Mouse (Mus musculus): ENCODE measurements around the gene Ap3b1.

The Ap3b1 gene

GRCm38 (mm10) chr13:94513898-94514297, 155.1 kb downstream of the Ap3b1 start:
- in situ Hi-C loops (cut with MboI; ENCODE audit: low pct_unique_long_range_greater_than_20kb in 1 of 2, low sequenced_read_pairs in 2 of 2, unreplicated experiment in 1 of 2) = no loop called here

DNA sequence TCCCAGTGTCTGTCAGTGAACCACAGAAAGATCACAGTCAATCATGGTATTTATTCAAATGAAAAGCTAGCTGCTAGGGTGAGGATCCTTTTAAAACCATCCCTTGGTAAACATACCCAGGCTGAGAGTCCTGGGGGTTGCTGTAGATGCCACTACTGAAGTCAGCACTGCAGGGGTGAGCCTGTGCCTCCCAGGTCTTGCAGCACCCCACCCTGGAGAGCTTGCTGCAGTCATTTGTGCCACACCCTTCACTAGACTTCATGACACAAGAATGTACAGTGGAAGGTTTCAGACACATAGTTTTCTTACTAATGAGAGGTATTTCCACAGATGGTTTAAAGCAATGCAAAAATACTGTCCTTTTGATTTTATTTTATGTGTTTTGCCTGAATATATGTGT, 156.2 kb downstream of the Ap3b1 start:
- in situ Hi-C loops (cut with MboI; ENCODE audit: low pct_unique_long_range_greater_than_20kb in 1 of 2, low sequenced_read_pairs in 2 of 2, unreplicated experiment in 1 of 2) = no loop called here

GRCm38 (mm10) chr13:94516532-94516931, 157.8 kb downstream of the Ap3b1 start:
- in situ Hi-C loops (cut with MboI; ENCODE audit: low pct_unique_long_range_greater_than_20kb in 1 of 2, low sequenced_read_pairs in 2 of 2, unreplicated experiment in 1 of 2) = no loop called here

DNA sequence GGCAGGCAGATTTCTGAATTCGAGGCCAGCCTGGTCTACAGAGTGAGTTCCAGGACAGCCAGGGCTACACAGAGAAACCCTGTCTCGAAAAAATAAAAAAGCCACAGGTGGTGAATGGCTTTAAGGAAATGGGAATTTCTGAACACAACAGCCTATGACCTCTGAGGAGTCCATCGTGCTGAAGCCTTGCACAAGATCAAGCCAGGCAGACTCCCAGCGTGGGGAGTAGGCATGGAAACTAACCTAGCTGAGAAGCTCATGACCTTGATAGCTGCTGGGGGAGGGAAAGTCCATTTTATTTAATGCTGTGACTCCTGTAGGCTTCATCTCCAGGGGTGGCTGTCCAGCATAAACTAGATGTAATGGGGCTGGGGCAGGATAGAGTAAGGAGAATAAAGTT, 159.4 kb downstream of the Ap3b1 start:
- in situ Hi-C loops (cut with MboI; ENCODE audit: low pct_unique_long_range_greater_than_20kb in 1 of 2, low sequenced_read_pairs in 2 of 2, unreplicated experiment in 1 of 2) = no loop called here

GRCm38 (mm10) chr13:94519276-94519675, 160.5 kb downstream of the Ap3b1 start:
- in situ Hi-C loops (cut with MboI; ENCODE audit: low pct_unique_long_range_greater_than_20kb in 1 of 2, low sequenced_read_pairs in 2 of 2, unreplicated experiment in 1 of 2) = no loop called here

DNA sequence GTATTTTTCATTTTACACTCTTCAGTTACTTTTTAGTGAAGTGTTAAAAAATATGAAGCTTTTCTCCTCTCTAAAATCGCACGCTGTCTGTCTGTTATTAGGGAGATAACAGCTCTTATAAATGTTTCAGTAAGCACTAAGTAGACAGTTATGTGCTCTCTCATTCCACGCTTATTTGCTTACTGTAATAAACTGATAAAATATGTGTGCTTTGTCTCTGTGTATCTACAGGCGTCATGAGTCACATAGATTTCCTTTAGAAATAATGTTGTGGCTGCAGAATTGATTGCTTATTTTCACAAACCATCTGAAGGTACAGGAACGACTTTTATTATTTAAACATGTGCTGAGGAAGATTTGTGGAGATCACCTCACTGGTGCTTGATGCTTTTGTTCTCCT, 164.5 kb downstream of the Ap3b1 start:
- in situ Hi-C loops (cut with MboI; ENCODE audit: low pct_unique_long_range_greater_than_20kb in 1 of 2, low sequenced_read_pairs in 2 of 2, unreplicated experiment in 1 of 2) = no loop called here

- in situ Hi-C loops (cut with MboI; ENCODE audit: low pct_unique_long_range_greater_than_20kb in 1 of 2, low sequenced_read_pairs in 2 of 2, unreplicated experiment in 1 of 2) = no loop called here
Observed at GRCm38 (mm10) chr13:94524669-94525238, 166.0 kb downstream of the Ap3b1 start.

DNA sequence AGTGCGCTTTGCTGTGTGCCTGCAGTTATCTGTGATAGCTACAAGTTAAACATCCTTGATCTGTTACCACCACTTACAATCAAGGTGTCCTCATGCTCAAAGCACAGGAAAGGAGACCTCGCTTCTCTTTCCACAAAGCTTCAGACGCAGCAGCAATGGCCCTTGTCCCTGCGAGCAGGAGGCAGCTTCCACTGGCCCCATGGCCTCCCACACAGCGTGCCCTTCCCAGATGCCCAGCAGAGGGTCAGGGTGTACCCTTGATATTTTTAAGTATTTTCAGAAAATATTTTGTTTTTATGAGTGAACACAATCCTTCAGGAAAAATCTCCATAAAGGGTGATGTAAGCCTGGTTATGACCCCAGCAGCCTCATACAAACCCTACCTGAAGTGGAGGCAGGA, 170.4 kb downstream of the Ap3b1 start:
- in situ Hi-C loops (cut with MboI; ENCODE audit: low pct_unique_long_range_greater_than_20kb in 1 of 2, low sequenced_read_pairs in 2 of 2, unreplicated experiment in 1 of 2) = no loop called here

DNA sequence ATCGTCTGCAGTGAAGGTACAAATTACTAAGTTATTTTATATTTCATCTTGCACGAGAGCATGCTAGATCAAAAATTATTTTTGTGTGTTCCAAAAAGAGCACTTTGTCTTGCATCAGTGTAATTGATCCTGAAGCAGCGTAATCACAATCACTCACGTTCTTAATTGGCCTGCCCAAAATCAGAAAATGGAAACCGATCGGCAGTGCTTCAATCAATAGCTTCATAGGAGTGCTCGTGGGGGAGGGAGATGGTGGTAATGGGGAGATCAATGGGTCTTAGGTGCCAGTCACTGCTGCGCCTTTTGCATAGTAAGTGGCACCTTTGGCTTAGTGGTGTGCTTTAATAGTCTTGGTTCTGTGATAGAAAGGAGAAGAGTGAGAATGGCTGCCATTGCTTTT, 174.8 kb downstream of the Ap3b1 start:
- in situ Hi-C loops (cut with MboI; ENCODE audit: low pct_unique_long_range_greater_than_20kb in 1 of 2, low sequenced_read_pairs in 2 of 2, unreplicated experiment in 1 of 2) = no loop called here

DNA sequence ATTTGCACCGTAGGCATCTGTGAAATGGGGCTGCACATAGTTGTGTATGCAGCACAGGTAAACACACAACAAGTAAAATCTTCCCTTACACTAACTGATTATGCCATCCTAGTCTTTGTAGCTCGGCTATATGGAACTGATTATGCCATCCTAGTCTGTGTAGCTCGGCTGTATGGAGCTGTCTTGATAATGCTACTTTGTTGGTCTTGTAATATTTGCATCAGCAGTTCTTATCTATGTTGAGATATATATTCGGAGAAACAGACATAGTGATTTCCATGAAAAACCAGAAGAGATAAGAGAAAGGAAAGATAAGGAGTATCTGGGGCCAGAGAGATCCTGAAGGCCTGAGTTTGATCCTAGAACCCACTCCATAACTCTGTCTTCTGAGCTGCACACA, 178.6 kb downstream of the Ap3b1 start:
- in situ Hi-C loops (cut with MboI; ENCODE audit: low pct_unique_long_range_greater_than_20kb in 1 of 2, low sequenced_read_pairs in 2 of 2, unreplicated experiment in 1 of 2) = no loop called here

DNA sequence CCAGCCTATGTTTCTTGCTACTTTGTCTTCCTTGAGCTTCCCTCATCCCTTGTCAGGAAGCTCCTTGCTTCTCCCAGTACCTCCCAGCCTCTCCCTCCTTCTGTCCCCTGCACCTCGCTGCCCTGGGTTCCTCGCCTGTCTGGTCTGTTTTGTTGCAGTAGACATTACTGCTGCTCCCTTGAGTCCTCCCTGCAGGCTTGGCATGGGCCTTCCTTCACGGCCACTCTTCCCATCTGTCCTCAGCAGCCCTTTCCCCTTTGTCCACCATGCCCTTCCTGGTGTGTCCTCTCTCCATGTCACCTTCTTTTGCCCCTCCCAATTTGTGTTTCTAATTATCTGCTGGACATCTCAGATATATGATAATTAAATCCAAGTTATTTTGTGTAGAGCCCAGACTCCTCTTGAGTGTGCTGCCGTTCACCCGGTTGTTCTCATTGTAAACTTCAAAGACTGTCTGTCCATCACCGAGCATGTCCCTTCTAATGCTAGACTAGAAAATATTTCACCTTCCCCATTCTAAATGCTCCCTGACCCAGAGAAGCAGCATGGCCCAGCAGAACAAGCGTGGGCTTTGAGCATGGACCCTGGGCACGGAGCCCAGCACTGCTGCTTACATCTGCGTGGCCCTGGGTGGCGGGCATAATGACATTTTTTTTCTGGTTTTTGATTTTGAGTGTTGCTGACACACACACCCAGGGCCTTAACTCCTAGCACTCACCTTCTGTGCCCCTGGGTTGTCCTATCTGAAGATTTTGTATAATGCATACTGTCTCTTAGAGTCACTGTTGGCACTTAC, 181.3 kb downstream of the Ap3b1 start:
- in situ Hi-C loops (cut with MboI; ENCODE audit: low pct_unique_long_range_greater_than_20kb in 1 of 2, low sequenced_read_pairs in 2 of 2, unreplicated experiment in 1 of 2) = no loop called here

- in situ Hi-C loops (cut with MboI; ENCODE audit: low pct_unique_long_range_greater_than_20kb in 1 of 2, low sequenced_read_pairs in 2 of 2, unreplicated experiment in 1 of 2) = no loop called here
Observed at GRCm38 (mm10) chr13:94542061-94542460, 183.3 kb downstream of the Ap3b1 start.

DNA sequence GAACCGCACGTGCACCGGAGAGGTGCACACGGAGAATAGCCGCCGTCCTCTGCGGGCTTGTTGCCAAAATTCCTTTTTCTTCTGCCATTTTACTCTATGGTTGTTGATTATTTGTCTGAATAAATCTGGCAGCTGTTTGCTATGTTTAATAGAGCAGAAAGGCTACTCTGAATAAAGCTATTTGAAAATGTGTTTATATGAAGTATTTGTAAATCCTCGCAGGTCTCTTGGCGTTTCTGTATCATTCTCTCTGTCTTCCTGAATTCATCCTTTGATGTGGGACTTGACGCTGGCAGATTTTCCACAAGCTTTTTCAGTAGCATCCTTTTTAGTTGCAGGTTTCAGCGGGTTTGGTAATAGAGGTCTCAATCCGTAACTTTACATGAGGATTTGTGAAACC, 185.5 kb downstream of the Ap3b1 start:
- in situ Hi-C loops (cut with MboI; ENCODE audit: low pct_unique_long_range_greater_than_20kb in 1 of 2, low sequenced_read_pairs in 2 of 2, unreplicated experiment in 1 of 2) = no loop called here

DNA sequence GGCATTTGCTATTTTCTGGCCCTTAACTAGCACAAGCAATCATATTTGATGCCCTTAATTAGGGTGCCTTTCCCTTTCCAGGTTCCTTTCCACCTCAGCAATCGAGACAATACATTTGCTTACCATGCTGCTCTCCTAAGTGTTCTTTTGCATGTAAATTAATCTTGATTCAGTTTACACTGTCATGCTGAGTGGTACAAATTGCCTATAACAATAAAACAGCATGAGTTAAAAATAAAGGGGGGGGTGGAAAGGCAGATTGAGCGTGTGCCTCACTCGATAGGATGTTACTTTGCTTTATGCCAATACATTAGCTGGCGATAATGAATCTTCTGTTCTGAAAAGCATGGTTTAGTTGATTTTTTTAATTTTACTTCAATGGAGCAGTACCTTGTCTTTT, 187.0 kb downstream of the Ap3b1 start:
- in situ Hi-C loops (cut with MboI; ENCODE audit: low pct_unique_long_range_greater_than_20kb in 1 of 2, low sequenced_read_pairs in 2 of 2, unreplicated experiment in 1 of 2) = no loop called here

DNA sequence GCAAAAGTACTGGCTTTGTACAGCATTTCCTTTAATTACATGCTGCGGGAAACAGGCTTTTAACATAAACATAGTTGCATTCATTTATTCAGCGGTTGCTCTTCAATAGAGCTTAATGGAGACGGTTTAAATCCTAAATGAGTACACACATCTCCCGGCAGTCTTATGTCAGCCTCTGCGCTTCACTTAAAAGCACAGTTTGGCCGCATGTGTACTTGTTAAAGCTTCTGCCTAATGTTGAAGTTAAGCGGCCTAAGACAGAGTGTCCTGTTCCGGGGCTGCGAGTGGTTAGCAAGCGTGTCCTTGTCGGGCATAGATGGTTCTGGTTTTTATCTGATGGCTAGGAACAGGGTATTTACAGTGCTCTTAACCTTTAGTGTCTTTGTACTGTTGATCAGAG, 187.5 kb downstream of the Ap3b1 start:
- in situ Hi-C loops (cut with MboI; ENCODE audit: low pct_unique_long_range_greater_than_20kb in 1 of 2, low sequenced_read_pairs in 2 of 2, unreplicated experiment in 1 of 2) = no loop called here

- in situ Hi-C loops (cut with MboI; ENCODE audit: low pct_unique_long_range_greater_than_20kb in 1 of 2, low sequenced_read_pairs in 2 of 2, unreplicated experiment in 1 of 2) = no loop called here
Observed at GRCm38 (mm10) chr13:94549580-94549979, 190.8 kb downstream of the Ap3b1 start.

- in situ Hi-C loops (cut with MboI; ENCODE audit: low pct_unique_long_range_greater_than_20kb in 1 of 2, low sequenced_read_pairs in 2 of 2, unreplicated experiment in 1 of 2) = no loop called here
Observed at GRCm38 (mm10) chr13:94550037-94550436, 191.3 kb downstream of the Ap3b1 start.

DNA sequence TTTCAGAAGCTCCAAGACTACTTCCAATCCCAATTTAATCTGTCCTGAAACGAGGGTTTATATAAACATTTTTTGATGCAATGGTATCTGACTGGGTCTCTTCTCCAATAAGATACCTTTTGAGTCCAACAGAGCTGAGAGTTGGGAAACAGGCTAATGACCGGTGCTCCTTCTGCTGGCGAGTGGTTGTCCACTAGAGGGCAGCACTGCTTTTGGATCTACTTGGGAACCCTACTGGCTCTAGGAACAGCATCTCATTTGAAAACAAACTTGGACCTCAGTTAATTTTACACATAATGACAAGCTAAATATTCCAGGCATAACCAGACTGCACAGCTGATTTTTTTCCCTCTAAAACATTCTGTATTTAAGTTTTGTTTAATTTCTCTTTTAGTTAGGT, 201.3 kb downstream of the Ap3b1 start:
- in situ Hi-C loops (cut with MboI; ENCODE audit: low pct_unique_long_range_greater_than_20kb in 1 of 2, low sequenced_read_pairs in 2 of 2, unreplicated experiment in 1 of 2) = loop anchor here in 1 of 2 experiments (10.0 kb wide), 1 partner anchor 385 kb away; no protein-coding TSS in a partner anchor

DNA sequence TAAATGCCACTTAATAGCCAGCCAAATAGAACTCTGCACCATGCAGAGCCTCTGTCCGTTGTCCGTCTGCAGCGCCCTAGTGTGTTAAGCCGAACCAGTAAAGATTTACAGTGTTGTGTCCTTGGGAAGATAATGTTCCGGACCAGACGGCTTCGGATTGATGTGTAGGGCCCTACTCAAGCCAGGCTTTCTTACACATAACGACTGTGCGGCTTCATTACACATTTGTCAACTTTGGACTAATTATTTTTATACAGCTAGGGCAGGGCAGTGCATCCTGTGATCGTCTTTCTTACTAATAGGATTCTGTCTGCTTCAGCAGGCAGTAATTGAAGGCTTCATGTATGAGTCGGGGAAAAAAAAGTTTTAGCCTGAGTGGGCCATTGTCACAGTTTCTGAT, 202.1 kb downstream of the Ap3b1 start:
- in situ Hi-C loops (cut with MboI; ENCODE audit: low pct_unique_long_range_greater_than_20kb in 1 of 2, low sequenced_read_pairs in 2 of 2, unreplicated experiment in 1 of 2) = loop anchor here in 1 of 2 experiments (10.0 kb wide), 1 partner anchor 384 kb away; no protein-coding TSS in a partner anchor

Data from mouse embryonic stem cell (cell line).